Mouse (Mus musculus) ovary, postnatal 36 days (tissue): ENCODE measurements at regions not wholly inside any gene's neighbourhood (a gene's known extent, or its start where the extent isn't known, plus 50 kb on each side); places are given as distances from the start of the nearest gene placed in this dataset.

ENCODE experiments used
- DNase-seq: peaks from one replicate; pipeline ENCODE4 v3.0.0; 2022; ENCODE audit warnings: low spot score, mixed read lengths

DNA sequence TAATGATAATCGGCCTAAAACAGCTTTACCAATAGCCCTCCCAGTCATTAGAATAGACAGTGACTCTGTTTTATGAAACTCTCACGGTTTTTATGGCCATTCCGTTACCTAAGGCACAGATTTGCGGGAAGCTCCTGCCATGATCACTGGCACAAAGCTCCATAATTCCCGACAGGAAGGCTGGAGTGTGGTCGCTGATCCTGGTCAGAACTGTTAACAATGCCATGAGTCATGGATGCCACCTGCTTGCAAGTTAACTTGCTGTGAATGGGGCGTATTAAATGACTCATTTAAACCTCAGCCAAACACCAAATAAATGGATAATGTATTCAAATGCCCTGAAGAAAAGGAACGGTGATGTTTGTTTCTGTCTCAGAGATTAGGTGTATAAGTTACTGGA, 559.9 kb upstream of the Map3k7 start:
- no peak for DNase-seq

GRCm38 (mm10) chr4:31404840-31405714, 558.8 kb upstream of the Map3k7 start:
- DNase-seq = no peak

DNA sequence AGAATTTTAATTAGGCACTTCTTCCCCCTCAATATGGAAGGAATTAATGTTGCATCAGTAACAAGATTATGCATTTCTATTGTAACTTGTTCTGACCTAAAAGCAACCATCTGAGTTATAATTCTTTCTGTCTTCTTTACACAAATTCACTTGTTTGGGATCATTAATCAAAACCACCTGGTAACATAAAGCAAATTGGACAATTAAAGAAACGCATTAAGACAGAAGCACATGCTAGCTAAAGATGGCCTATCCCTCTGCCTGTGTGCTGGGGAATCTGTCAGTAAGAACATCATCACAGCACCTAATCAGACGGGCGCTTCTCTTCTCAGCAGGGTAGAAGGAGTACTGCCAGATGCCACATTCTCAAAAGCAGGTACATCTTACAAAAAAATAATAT, 553.7 kb upstream of the Map3k7 start:
- no peak for DNase-seq

GRCm38 (mm10) chr4:31411770-31412525, 551.9 kb upstream of the Map3k7 start:
- no peak for DNase-seq

- no peak for DNase-seq
These were observed 546.7 kb upstream of the Map3k7 start for GRCm38 (mm10) chr4:31417161-31417560.

- DNase-seq = no peak
These were observed 544.7 kb upstream of the Map3k7 start for GRCm38 (mm10) chr4:31419240-31419639.

GRCm38 (mm10) chr4:31420167-31420566, 543.7 kb upstream of the Map3k7 start:
- DNase-seq = no peak

- no peak for DNase-seq
These were observed 542.5 kb upstream of the Map3k7 start for GRCm38 (mm10) chr4:31421386-31421785.

DNA sequence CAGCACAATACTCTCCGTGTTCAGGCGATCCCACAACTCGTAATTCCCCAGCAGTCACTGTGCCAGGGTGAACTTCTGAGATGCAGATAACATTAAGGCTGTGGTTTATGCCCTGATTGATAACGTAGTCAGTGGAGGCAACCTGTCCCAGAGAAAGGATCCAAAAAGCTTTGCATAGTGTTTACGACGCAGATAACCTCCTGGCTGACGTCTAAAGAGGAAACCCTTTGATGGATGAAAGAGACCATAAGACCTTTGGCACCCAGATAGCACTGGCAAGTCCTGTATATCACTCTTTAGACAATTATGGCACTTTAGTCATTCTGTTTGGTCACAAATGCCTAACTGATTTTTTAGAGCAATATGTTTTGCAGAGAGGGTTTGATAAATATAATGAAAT, 538.8 kb upstream of the Map3k7 start:
- no peak for DNase-seq

GRCm38 (mm10) chr4:31425716-31426115, 538.2 kb upstream of the Map3k7 start:
- DNase-seq = no peak

DNA sequence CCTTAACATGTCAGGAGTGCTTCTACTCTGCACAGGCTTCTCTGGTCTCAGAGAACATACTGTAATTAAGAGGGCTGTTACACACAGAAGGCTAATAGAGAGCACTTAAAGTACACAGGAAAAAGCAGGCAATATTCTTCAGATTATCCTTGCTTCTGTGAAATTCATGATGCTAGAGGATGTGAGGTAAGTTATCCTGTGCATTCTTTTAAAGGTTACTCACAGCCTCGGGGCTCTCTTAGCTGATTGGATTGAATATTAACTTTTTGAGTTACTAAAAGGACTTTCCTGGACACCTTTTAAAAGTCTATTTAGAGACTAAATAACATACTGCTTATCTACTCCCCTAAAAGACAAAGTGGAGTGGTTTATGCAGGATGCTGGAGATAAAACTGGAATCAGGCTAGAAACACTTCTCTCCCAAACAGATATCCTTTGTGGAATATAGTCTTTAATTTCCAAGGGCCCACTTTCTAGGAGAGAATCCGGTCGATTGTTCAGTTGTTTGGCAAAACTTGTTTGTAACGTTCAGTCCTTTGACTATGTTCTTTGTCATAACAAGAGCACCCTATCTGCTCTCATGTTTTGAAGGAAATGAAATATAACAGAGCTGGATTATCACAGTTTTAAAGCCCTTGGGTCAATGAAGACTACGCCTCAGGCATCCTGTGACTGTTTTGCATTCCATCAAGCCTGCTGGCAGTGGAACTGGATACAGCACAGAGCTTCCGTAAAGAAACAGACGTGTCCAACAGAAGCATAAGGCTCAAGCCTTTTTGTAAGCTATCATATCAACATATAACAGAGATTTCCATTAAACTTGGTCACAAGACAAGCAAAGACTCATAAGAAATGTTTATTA, 537.5 kb upstream of the Map3k7 start:
- DNase-seq = no peak

GRCm38 (mm10) chr4:31433943-31434342, 530.0 kb upstream of the Map3k7 start:
- DNase-seq = no peak

DNA sequence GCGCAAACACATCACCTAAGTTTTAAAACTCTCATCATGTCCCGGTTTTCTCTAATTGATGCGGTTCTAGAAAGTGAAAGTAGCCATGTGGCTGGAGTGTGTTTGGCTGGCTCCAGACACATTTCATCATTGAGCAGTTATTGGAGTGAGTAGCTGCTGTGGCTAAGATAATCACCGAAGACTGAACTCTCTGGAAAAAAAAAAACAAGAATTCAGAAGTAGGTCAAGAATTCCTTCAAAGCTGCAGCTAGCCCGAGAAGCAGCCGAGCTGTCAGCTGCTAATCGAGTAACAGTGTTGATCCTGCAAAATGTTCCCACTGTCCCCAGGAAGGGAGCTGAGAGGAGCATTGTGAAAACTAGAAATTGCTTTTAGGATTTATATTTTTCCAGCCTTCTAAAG, 509.0 kb upstream of the Map3k7 start:
- DNase-seq = no peak

- DNase-seq = no peak
These were observed 508.4 kb upstream of the Map3k7 start for GRCm38 (mm10) chr4:31455466-31455865.

- DNase-seq = no peak
These were observed 501.4 kb upstream of the Map3k7 start for GRCm38 (mm10) chr4:31462456-31462855.

- DNase-seq = no peak
These were observed 500.7 kb upstream of the Map3k7 start for GRCm38 (mm10) chr4:31463130-31463698.

GRCm38 (mm10) chr4:31468306-31468705, 495.6 kb upstream of the Map3k7 start:
- no peak for DNase-seq

DNA sequence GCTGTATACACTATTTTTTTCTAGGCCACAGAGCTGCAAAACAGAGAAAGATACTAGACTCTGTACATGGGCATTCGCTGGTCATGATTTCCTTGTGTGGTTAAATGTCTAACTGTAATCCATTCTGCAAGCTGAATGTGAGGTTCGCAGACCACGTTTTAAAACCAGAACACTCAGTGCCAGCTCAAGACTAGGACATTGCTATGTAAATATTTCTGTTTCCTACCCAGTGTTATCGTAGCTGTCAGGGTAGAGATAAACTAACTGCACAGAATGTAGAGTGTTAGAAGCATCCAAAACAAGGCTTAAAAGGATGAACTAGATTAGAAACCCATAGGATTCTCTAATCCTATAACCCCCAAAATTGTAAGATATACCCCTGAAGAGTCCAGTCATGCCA, 494.1 kb upstream of the Map3k7 start:
- DNase-seq = no peak

DNA sequence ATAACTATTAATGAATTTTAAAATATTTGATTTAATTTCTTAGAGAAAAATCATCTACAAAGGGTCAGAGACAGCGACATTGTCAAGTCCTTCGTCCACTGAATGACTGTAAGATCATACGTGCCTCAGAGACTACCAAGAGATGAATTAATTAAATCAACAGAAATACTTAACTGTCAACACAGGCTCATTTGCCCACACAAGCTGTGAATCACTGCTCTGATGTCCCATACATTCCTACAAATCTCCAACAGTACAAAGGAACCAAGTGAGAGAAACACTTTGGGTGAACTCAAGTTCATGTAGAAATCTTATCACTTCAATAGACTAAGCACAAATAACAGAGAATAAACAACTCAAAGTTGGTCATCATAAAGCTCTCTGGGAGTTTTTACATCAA, 471.4 kb upstream of the Map3k7 start:
- DNase-seq = no peak

DNA sequence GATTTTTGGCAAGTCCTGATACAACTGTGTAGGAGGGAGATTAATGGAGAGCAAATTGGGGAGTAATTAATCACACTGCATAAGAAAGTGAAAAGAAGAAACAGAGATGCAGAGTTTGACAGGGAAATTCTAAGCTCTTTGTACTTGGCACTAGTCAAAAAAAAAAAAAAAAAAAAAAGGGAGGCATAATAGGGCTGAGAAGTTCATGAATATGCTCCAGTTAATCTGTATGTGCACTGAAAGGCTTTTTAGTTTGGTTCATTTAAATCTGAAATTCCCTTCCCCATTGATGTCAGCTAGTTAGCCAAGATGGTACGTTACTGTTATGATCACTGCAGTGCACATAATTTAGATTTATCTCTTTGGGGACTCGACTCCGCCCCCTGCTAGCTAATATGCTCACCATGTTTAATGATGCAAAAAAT, 470.8 kb upstream of the Map3k7 start:
- DNase-seq = no peak

DNA sequence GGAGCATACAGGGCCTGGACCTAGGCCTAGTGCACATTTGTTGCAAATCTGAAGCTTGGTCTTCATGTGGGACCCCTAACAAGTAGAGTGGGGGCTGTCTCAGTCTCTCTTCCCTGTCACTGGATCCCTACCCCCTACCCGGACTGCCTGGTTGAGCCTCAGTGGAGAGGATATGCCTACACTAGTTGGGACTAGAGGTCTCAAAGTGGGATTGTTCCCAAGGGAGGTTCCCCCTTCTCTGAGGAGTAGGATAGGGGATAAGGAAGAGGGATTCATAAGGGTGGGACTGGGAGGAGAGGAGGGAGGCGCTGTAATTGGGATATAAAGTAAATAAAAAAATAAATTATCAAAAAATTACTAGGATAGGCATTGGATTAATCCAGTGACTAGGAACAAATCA, 464.0 kb upstream of the Map3k7 start:
- no peak for DNase-seq

DNA sequence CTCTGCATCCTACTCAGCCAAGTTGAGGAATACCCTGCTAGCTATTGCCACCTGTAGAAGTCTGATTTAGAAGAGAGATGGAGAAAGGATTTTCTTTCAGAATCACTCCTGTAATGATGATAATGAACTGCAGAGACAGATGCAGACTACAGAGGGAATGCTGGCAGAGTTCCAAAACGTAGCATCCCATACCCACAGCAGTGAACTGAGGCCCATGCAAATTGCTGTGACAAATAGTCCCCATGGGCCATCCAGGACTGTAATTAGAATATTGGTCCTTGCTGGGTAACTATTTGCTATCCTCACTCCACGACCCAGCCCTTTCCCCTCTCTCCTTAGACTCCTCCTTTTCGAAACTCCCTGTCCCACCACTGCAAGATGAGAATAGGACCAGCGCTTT, 463.5 kb upstream of the Map3k7 start:
- no peak for DNase-seq
